Mouse (Mus musculus) stomach, embryonic 16.5 days (tissue): ENCODE measurements around the gene Gpbar1. TPM values are rescaled to one million over a fixed set of nuclear protein-coding genes. Genes with fewer than 3 reads are reported as not detected.
A peak's percentile ranks its signal among the peaks of the same experiment; 100 is the strongest.

Experiments
- ATAC-seq: fragments of 200-750 bp; cut with Nextera tagmentation; 2 replicates; pipeline ENCODE4 v1.8.0; 2017; ENCODE audit warnings: moderate number of reproducible peaks, moderate TSS enrichment; ENCODE audit not compliant: insufficient read depth, low FRiP score
- H3K27ac ChIP-seq: fragments of 300-500 bp; sonication (generic); 2 replicates; pipeline ENCODE4 v1.5.1; 2014; ENCODE audit warnings: low read length
- H3K27me3 ChIP-seq: fragments of 300-500 bp; sonication (generic); 2 replicates; pipeline ENCODE4 v1.6.1; 2014; ENCODE audit warnings: low read length, control low read depth, mixed read lengths; ENCODE audit not compliant: control insufficient read depth, insufficient read depth
- H3K36me3 ChIP-seq: fragments of 300-500 bp; sonication (generic); 2 replicates; pipeline ENCODE4 v1.6.1; 2014; ENCODE audit warnings: low read length; ENCODE audit not compliant: control insufficient read depth, insufficient read depth
- H3K4me1 ChIP-seq: fragments of 300-500 bp; sonication (generic); 2 replicates; pipeline ENCODE4 v1.6.1; 2014; ENCODE audit warnings: low read length, control low read depth, mixed read lengths; ENCODE audit not compliant: control insufficient read depth, insufficient read depth
- H3K4me2 ChIP-seq: fragments of 300-500 bp; sonication (generic); 2 replicates; pipeline ENCODE4 v1.6.1; 2014; ENCODE audit warnings: low read depth, low read length, mixed read lengths
- H3K4me3 ChIP-seq: fragments of 300-500 bp; sonication (generic); replicated peaks from 2 replicates; pipeline ENCODE4 v1.5.1; 2014; ENCODE audit warnings: mild to moderate bottlenecking, low read length
- H3K9ac ChIP-seq: fragments of 300-500 bp; sonication (generic); 2 replicates; pipeline ENCODE4 v1.6.1; 2014; ENCODE audit warnings: low read length
- H3K9me3 ChIP-seq: fragments of 300-500 bp; sonication (generic); replicated peaks from 2 replicates; pipeline ENCODE4 v1.6.1; 2016; ENCODE audit warnings: low read length, control low read depth; ENCODE audit not compliant: control insufficient read depth
- WGBS: fragments of 180-500 bp; shearing (Covaris S2); extraction: QIAGEN DNeasy Blood & Tissue Kit; methylation state at CpG from one replicate; pipeline ENCODE4 v1.1.7; 2014; 5-methylcytosine and 5-hydroxymethylcytosine counted together
- polyA plus RNA-seq: library from polyadenylated mRNA; unstranded; fragments of >200 nt; fragmentation: Nextera tagmentation; extraction: Ambion mirVana; gene quantifications from 2 replicates; pipeline ENCODE4 v1.2.1, GENCODE M21; 2015

The Gpbar1 gene
- polyA plus RNA-seq, 1 experiment from 2014 or later: 1.0 TPM

GRCm38 (mm10) chr1:74298157-74298750, 19.9 kb downstream of the Gpbar1 start:
- H3K9me3 ChIP-seq: no peaks in the 10 kb centered on the region
- peak overlapping the region; percentile 100 for H3K27ac ChIP-seq
- H3K36me3 ChIP-seq: no peaks in the 10 kb centered on the region
- H3K4me3 ChIP-seq: no peak overlapping the region
- WGBS: 74% methylated on average over 5 of the region's 5 CpGs
- H3K4me2 ChIP-seq: peak overlapping the region; percentile 59; the same call in 1 of the 2 replicates
- H3K27me3 ChIP-seq: no peaks in the 10 kb centered on the region
- no peak for ATAC-seq
- H3K4me1 ChIP-seq: peaks cover 91% of the 10 kb centered on the region
- peak overlapping the region; percentile 47 for H3K9ac ChIP-seq

GRCm38 (mm10) chr1:74298996-74299395, 20.6 kb downstream of the Gpbar1 start:
- H3K4me1 ChIP-seq: peaks cover 85% of the 10 kb centered on the region
- no peaks in the 10 kb centered on the region for H3K36me3 ChIP-seq
- H3K4me2 ChIP-seq: peak overlapping the region; percentile 27; the same call in 1 of the 2 replicates
- H3K9ac ChIP-seq: peak overlapping the region; percentile 57; the same call in 1 of the 2 replicates
- no peak for ATAC-seq
- no peaks in the 10 kb centered on the region for H3K27me3 ChIP-seq
- no peak overlapping the region; the same call in 1 of the 2 replicates for H3K4me3 ChIP-seq
- WGBS: 53% methylated on average over 5 of the region's 5 CpGs
- no peaks in the 10 kb centered on the region for H3K9me3 ChIP-seq
- peak overlapping the region; percentile 100 for H3K27ac ChIP-seq

GRCm38 (mm10) chr1:74300347-74301110, 22.2 kb downstream of the Gpbar1 start:
- whole genome bisulfite sequencing: 65% methylated on average over 6 of the region's 6 CpGs
- Histone ChIP-seq H3K4me1 (peaks cover 79% of the 10 kb centered on the region), H3K27me3 (no peaks in the 10 kb centered on the region), H3K9me3 (no peaks in the 10 kb centered on the region), H3K9ac (peak overlapping the region; percentile 49; the same call in 1 of the 2 replicates), H3K4me2 (peak overlapping the region; percentile 83; the same call in 1 of the 2 replicates), H3K27ac (peak overlapping the region; percentile 100), H3K4me3 (0 out of 2 replicates have a peak overlapping the region, but pooled peaks have one; percentile 0), H3K36me3 (no peaks in the 10 kb centered on the region)
- ATAC-seq: no peak

- 83% methylated on average over 7 of the region's 7 CpGs for WGBS
- Histone ChIP-seq H3K4me3 (peak overlapping the region; percentile 84), H3K27me3 (no peaks in the 10 kb centered on the region), H3K4me1 (peaks cover 62% of the 10 kb centered on the region), H3K4me2 (peak overlapping the region; percentile 83), H3K9me3 (no peaks in the 10 kb centered on the region), H3K27ac (peak overlapping the region; percentile 100), H3K9ac (peak overlapping the region; percentile 99), H3K36me3 (no peaks in the 10 kb centered on the region)
- ATAC-seq: no peak
Observed at GRCm38 (mm10) chr1:74302229-74302628, 23.9 kb downstream of the Gpbar1 start.

GRCm38 (mm10) chr1:74302835-74303234, 24.5 kb downstream of the Gpbar1 start:
- H3K27me3 ChIP-seq: no peaks in the 10 kb centered on the region
- peaks cover 56% of the 10 kb centered on the region for H3K4me1 ChIP-seq
- ATAC-seq: no peak
- H3K4me3 ChIP-seq: peak overlapping the region; percentile 84
- 61% methylated on average over 2 of the region's 2 CpGs for WGBS
- H3K9ac ChIP-seq: peak overlapping the region; percentile 99
- peak overlapping the region; percentile 100 for H3K27ac ChIP-seq
- no peaks in the 10 kb centered on the region for H3K36me3 ChIP-seq
- H3K9me3 ChIP-seq: no peaks in the 10 kb centered on the region
- H3K4me2 ChIP-seq: peak overlapping the region; percentile 83

- H3K27me3 ChIP-seq: no peaks in the 10 kb centered on the region
- peak overlapping the region; percentile 99 for H3K9ac ChIP-seq
- under 1% methylated on average over 56 of the region's 56 CpGs for WGBS
- peak overlapping the region; percentile 83 for H3K4me2 ChIP-seq
- no peaks in the 10 kb centered on the region for H3K36me3 ChIP-seq
- peaks cover 54% of the 10 kb centered on the region for H3K4me1 ChIP-seq
- H3K9me3 ChIP-seq: no peaks in the 10 kb centered on the region
- peak overlapping the region; percentile 84 for H3K4me3 ChIP-seq
- peak overlapping the region; percentile 100 for H3K27ac ChIP-seq
- peak; percentile 82 for ATAC-seq
Observed at GRCm38 (mm10) chr1:74303509-74304338, 25.4 kb downstream of the Gpbar1 start.

GRCm38 (mm10) chr1:74304339-74304790, 26.0 kb downstream of the Gpbar1 start:
- WGBS: 6% methylated on average over 12 of the region's 12 CpGs
- no peak for ATAC-seq

GRCm38 (mm10) chr1:74304946-74305345, 26.6 kb downstream of the Gpbar1 start:
- WGBS: 67% methylated on average over 4 of the region's 4 CpGs
- no peaks in the 10 kb centered on the region for H3K36me3 ChIP-seq
- no peak overlapping the region for H3K4me2 ChIP-seq
- H3K4me1 ChIP-seq: peaks cover 49% of the 10 kb centered on the region
- no peak overlapping the region for H3K27ac ChIP-seq
- H3K9me3 ChIP-seq: no peaks in the 10 kb centered on the region
- no peak for ATAC-seq
- H3K4me3 ChIP-seq: no peak overlapping the region
- no peaks in the 10 kb centered on the region for H3K27me3 ChIP-seq
- no peak overlapping the region for H3K9ac ChIP-seq

More at GRCm38 (mm10) chr1:74304339-74304790, 26.0 kb downstream of the Gpbar1 start:
- Histone ChIP-seq H3K36me3 (no peaks in the 10 kb centered on the region), H3K27ac (peak overlapping the region; percentile 100), H3K27me3 (no peaks in the 10 kb centered on the region), H3K9me3 (no peaks in the 10 kb centered on the region), H3K4me3 (peak overlapping the region; percentile 84), H3K4me1 (peaks cover 50% of the 10 kb centered on the region), H3K9ac (peak overlapping the region; percentile 99), H3K4me2 (peak overlapping the region; percentile 83)
